Mouse (Mus musculus): ENCODE results near the gene Nrl. TPM values are rescaled to one million over a fixed set of nuclear protein-coding genes. Genes with fewer than 3 reads are reported as not detected.

The Nrl gene
- polyA plus RNA-seq, 1 experiment from 2014 or later: 0.15 TPM

DNA sequence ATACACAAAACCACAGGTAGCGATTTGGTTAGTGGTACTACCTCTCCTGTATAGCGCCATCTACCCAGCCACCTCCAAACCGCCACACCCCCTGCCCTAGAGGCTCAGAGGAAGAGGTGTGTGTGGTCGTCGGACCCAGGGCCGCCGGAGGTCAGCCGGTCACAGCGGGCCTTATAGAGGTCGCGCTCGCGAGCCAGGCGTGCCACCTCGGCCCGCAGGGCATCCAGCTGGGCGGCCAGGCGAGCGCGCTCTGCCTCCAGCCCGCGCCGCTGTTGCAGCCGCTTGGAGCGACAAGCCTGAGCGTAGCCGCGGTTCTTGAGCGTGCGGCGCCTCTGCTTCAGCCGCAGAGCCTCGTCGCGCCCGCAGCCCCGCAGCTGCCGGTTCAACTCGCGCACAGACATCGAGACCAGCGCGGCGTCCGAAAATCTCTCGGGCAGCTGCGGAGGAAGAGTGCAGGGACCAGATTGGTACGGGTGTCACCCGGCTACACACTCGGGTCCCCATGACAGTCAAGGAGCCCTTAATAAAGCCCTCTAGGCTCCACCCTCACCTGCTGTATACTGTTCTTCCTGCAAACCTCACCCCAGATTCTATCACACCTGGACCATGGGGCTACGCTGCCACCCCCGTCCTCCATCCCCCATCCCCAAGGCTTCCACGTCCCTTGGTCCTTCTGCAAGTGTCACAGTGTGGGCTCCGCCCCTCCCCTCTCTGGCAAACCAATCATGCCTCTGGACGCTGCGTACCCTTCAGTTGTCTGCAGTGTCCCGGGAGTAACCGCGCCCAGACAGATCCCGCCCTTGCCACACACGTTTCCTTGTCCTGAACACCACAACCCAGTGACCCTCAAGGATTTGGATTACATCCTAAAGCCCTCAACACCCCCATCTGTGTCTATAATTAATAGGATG lies 4.1 kb downstream of the Nrl start:
- H3K27me3 ChIP-seq (ENCODE audit: control insufficient read depth, insufficient read depth, low read length): peaks cover 11% of the 10 kb centered on the region; the same call in 1 of the 2 replicates
- DNase-seq (ENCODE audit: low spot score): peak; percentile 65
- under 1% methylated on average over 61 of the region's 61 CpGs for WGBS
- ATAC-seq (ENCODE audit: low FRiP score): peak; percentile 71
- H3K27ac ChIP-seq (ENCODE audit: low read depth, low read length): peak overlapping the region; percentile 61; the same call in 1 of the 2 replicates
- no peaks in the 10 kb centered on the region for H3K4me1 ChIP-seq (replicated peaks; ENCODE audit: control insufficient read depth, insufficient read depth, low read length)
- peak overlapping the region; percentile 52 for H3K4me3 ChIP-seq (ENCODE audit: low read depth, low read length)
- H3K36me3 ChIP-seq (ENCODE audit: control insufficient read depth, insufficient read depth, low read length): no peaks in the 10 kb centered on the region
- no peaks in the 10 kb centered on the region for H3K9me3 ChIP-seq (ENCODE audit: control insufficient read depth, low read length)
- H3K4me2 ChIP-seq (replicated peaks; ENCODE audit: low read depth, low read length): peak overlapping the region; percentile 93
- H3K9ac ChIP-seq (ENCODE audit: low read depth, low read length): peak overlapping the region; percentile 57

DNA sequence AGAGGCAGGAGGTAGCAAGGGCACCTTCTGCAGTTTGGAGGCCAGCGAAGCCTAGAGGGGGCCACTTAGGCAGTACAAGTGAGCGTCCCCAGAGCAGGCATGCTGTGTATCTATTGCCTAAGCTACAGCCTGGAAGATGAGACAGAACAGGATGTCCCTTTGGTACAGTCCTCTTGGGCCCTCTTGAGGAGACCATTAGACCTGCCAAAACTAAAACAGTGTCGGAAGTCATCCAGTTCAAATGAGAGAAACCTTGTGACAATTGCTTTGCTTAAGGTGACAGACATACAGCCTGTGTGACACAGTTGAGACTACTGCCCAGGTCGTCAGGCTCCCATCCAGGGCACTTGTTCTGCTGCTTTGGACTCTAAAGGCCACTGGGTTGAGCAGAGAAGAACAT lies 5.2 kb downstream of the Nrl start:
- H3K27me3 ChIP-seq (ENCODE audit: control insufficient read depth, insufficient read depth, low read length): peaks cover 11% of the 10 kb centered on the region; the same call in 1 of the 2 replicates
- no peak overlapping the region for H3K9ac ChIP-seq (ENCODE audit: low read depth, low read length)
- peak overlapping the region; percentile 27 for H3K27ac ChIP-seq (ENCODE audit: low read depth, low read length)
- no peaks in the 10 kb centered on the region for H3K9me3 ChIP-seq (ENCODE audit: control insufficient read depth, low read length)
- H3K4me3 ChIP-seq (ENCODE audit: low read depth, low read length): no peak overlapping the region
- 50% methylated on average over 4 of the region's 4 CpGs for WGBS
- ATAC-seq (ENCODE audit: low FRiP score) (no peak), DNase-seq (ENCODE audit: low spot score) (peak; percentile 23)
- H3K4me2 ChIP-seq (replicated peaks; ENCODE audit: low read depth, low read length): no peak overlapping the region
- no peaks in the 10 kb centered on the region for H3K4me1 ChIP-seq (replicated peaks; ENCODE audit: control insufficient read depth, insufficient read depth, low read length)
- H3K36me3 ChIP-seq (ENCODE audit: control insufficient read depth, insufficient read depth, low read length): no peaks in the 10 kb centered on the region

DNA sequence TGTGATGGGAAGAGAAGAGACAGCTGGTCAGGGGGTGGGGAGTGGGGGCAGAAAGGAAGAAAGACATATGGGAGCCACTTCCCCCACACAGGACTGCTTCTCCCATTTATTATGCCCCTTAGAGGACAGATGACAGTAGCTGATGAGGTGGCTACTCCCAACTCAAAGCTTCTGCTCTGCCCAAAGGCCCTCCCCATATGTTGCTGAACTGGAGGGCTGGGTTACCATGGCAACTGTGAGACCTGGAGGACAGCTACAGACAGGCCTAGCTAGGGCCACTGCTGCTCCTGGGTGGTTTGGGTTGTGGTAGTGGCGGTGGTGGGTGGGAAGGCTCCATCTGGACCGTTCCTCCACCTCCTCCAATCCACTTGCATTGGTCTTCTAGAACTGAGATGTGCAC lies 5.9 kb downstream of the Nrl start:
- WGBS: 24% methylated on average over 2 of the region's 2 CpGs

DNA sequence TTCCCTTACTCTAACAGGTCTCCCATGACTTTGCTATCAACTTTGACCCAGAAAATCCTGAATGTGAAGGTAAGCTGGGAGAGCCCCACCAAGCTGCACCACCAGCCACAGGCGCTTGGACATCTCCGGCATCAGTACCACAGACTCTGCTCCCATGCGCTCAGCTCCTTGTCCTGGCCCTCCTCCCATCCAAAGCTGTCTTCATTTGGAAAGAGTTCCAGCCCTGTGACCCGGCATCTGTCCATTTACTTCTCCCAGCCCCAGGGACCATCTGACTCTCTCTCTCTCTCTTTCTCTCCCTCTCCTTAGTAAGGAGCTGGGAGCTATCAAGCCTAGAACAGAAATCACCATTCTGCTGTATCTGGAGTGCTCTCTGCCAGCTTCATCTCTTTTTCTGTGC lies 8.9 kb downstream of the Nrl start:
- Histone ChIP-seq H3K4me2 (replicated peaks; ENCODE audit: low read depth, low read length) (no peak overlapping the region), H3K4me3 (ENCODE audit: low read depth, low read length) (no peak overlapping the region), H3K9ac (ENCODE audit: low read depth, low read length) (no peak overlapping the region), H3K9me3 (ENCODE audit: control insufficient read depth, low read length) (no peaks in the 10 kb centered on the region), H3K27ac (ENCODE audit: low read depth, low read length) (no peak overlapping the region), H3K36me3 (ENCODE audit: control insufficient read depth, insufficient read depth, low read length) (no peaks in the 10 kb centered on the region), H3K4me1 (replicated peaks; ENCODE audit: control insufficient read depth, insufficient read depth, low read length) (no peaks in the 10 kb centered on the region), H3K27me3 (ENCODE audit: control insufficient read depth, insufficient read depth, low read length) (0 out of 2 replicates have a peak, but pooled peaks cover 7% of the 10 kb centered on the region)
- DNase-seq (ENCODE audit: low spot score) (no peak), ATAC-seq (ENCODE audit: low FRiP score) (no peak)
- WGBS: 94% methylated on average over 4 of the region's 4 CpGs

More for the DNA sequence above, 5.9 kb downstream of the Nrl start:
- DNase-seq (ENCODE audit: low spot score): peak; percentile 70
- Histone ChIP-seq H3K4me1 (replicated peaks; ENCODE audit: control insufficient read depth, insufficient read depth, low read length) (no peaks in the 10 kb centered on the region), H3K4me3 (ENCODE audit: low read depth, low read length) (no peak overlapping the region), H3K4me2 (replicated peaks; ENCODE audit: low read depth, low read length) (no peak overlapping the region), H3K36me3 (ENCODE audit: control insufficient read depth, insufficient read depth, low read length) (no peaks in the 10 kb centered on the region), H3K9ac (ENCODE audit: low read depth, low read length) (no peak overlapping the region), H3K9me3 (ENCODE audit: control insufficient read depth, low read length) (no peaks in the 10 kb centered on the region), H3K27ac (ENCODE audit: low read depth, low read length) (peak overlapping the region; percentile 27), H3K27me3 (ENCODE audit: control insufficient read depth, insufficient read depth, low read length) (peaks cover 11% of the 10 kb centered on the region; the same call in 1 of the 2 replicates)
- ATAC-seq (ENCODE audit: low FRiP score): peak; percentile 85

DNA sequence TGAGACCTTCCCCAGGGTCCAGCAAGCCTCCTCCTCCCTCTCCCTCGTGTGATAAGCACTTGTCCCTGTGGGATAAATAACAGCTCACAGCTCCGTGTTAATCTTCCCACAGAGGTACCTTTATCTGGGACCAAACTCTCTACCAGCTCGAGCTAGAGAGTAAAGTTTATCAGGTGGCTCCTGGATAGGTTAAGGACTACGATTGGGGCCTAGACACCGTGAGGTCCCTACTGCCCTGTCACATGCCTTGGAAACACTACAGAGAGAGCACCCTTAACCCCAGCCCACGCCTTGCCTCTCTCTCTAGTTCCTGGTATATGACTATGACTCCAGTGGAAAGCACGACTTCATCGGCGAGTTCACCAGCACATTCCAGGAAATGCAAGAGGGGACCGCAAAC lies 10.9 kb downstream of the Nrl start:
- Histone ChIP-seq H3K4me3 (ENCODE audit: low read depth, low read length) (no peak overlapping the region), H3K27me3 (ENCODE audit: control insufficient read depth, insufficient read depth, low read length) (no peaks in the 10 kb centered on the region)

DNA sequence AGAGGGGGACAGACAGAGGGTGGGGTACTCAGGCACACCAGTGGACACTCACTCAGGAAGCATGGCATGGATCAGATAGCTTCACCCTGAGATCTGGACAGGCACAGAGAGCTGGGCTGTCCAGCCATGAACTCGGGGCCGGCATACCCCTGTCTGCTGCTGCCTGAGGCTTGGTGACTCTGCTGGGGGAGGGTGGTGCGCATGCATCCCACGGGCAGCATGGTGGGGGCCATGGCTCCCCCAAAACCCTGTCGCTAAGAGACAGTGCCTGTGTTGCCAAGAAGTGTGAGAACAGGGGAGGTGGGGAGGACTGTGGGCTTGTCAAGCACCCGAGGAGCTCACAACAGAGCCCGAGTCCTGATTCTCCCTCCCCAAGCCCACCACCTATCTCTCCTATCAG lies 13.7 kb downstream of the Nrl start:
- Histone ChIP-seq H3K27ac (ENCODE audit: low read depth, low read length) (no peak overlapping the region), H3K9ac (ENCODE audit: low read depth, low read length) (no peak overlapping the region), H3K36me3 (ENCODE audit: control insufficient read depth, insufficient read depth, low read length) (no peaks in the 10 kb centered on the region), H3K4me2 (replicated peaks; ENCODE audit: low read depth, low read length) (no peak overlapping the region), H3K27me3 (ENCODE audit: control insufficient read depth, insufficient read depth, low read length) (no peaks in the 10 kb centered on the region), H3K4me3 (ENCODE audit: low read depth, low read length) (no peak overlapping the region), H3K4me1 (replicated peaks; ENCODE audit: control insufficient read depth, insufficient read depth, low read length) (no peaks in the 10 kb centered on the region), H3K9me3 (ENCODE audit: control insufficient read depth, low read length) (no peaks in the 10 kb centered on the region)
- WGBS: 66% methylated on average over 7 of the region's 7 CpGs
- no peak for ATAC-seq (ENCODE audit: low FRiP score)
- DNase-seq (ENCODE audit: low spot score): no peak

More for the DNA sequence above, 10.9 kb downstream of the Nrl start:
- Histone ChIP-seq H3K27ac (ENCODE audit: low read depth, low read length) (no peak overlapping the region), H3K4me1 (replicated peaks; ENCODE audit: control insufficient read depth, insufficient read depth, low read length) (no peaks in the 10 kb centered on the region), H3K9me3 (ENCODE audit: control insufficient read depth, low read length) (no peaks in the 10 kb centered on the region), H3K4me2 (replicated peaks; ENCODE audit: low read depth, low read length) (no peak overlapping the region), H3K36me3 (ENCODE audit: control insufficient read depth, insufficient read depth, low read length) (no peaks in the 10 kb centered on the region), H3K9ac (ENCODE audit: low read depth, low read length) (no peak overlapping the region)
- DNase-seq (ENCODE audit: low spot score): no peak
- ATAC-seq (ENCODE audit: low FRiP score): no peak
- WGBS: 72% methylated on average over 10 of the region's 10 CpGs

DNA sequence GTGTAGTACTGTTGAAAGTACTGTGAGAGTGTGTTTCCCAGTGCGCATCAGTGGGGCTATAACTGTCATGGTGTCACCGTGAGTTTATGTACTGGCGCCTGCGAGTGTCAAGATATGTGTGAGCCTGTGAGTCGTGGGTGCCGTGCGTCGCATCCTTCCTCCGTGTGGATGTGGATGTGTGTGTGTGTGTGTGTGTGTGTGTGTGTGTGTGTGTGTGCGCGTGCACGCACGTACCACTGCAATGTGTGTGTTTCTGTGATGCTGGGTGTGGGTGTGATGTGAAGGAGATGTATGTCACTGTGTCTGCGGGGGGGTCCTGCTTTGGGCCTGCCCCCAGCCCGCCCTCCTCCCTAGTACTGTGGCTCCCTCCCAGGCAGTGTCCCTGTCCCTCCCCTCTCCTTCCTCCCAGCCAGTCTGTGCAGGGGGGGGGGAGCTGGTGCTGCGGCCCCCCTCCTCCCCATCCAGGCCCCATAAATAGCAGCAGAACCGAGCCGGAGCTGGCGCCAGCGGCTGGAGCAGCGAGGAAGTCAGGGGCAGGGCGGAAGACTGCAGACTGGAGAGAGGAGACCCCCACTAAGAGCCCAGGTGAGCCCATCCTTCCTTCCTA lies 14.6 kb downstream of the Nrl start, which contains the start of gene Cpne6:
TSS of gene Cpne6 (plus strand) at position 321 of the 607 bp plus-strand sequence.
- ATAC-seq (ENCODE audit: low FRiP score) (no peak), DNase-seq (ENCODE audit: low spot score) (no peak)
- WGBS: 75% methylated on average over 20 of the region's 22 CpGs
- no peaks in the 10 kb centered on the region for H3K4me1 ChIP-seq (replicated peaks; ENCODE audit: control insufficient read depth, insufficient read depth, low read length)
- no peaks in the 10 kb centered on the region for H3K36me3 ChIP-seq (ENCODE audit: control insufficient read depth, insufficient read depth, low read length)
- no peak within 1 kb of the TSS for H3K4me2 ChIP-seq (replicated peaks; ENCODE audit: low read depth, low read length)
- no peak within 1 kb of the TSS for H3K9ac ChIP-seq (ENCODE audit: low read depth, low read length)
- H3K4me3 ChIP-seq (ENCODE audit: low read depth, low read length): no peak within 1 kb of the TSS
- no peaks in the 10 kb centered on the region for H3K27me3 ChIP-seq (ENCODE audit: control insufficient read depth, insufficient read depth, low read length)
- H3K9me3 ChIP-seq (ENCODE audit: control insufficient read depth, low read length): no peaks in the 10 kb centered on the region
- no peak within 1 kb of the TSS for H3K27ac ChIP-seq (ENCODE audit: low read depth, low read length)

DNA sequence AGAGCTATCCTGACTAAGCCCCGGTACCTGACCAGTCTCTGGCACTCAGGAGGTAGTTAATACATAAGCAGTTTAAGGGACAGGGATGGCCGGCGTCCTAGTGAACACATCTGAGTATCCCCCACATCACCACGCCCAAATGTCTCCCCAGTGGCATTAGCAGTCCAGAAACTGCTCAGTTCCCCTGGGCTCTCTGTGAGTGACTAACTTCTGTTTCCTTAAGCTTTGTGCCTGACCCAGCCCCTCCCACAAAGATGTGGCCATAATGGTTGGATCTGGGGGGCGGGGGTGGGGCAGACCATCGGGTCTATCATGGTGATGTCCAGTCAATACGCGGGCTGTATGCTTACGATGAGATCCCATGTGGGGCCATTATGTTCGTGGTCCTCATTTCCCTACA lies 15.2 kb downstream of the Nrl start:
- no peaks in the 10 kb centered on the region for H3K36me3 ChIP-seq (ENCODE audit: control insufficient read depth, insufficient read depth, low read length)
- H3K9ac ChIP-seq (ENCODE audit: low read depth, low read length): no peak overlapping the region
- 79% methylated on average over 10 of the region's 10 CpGs for WGBS
- DNase-seq (ENCODE audit: low spot score): no peak
- H3K27me3 ChIP-seq (ENCODE audit: control insufficient read depth, insufficient read depth, low read length): no peaks in the 10 kb centered on the region
- no peak for ATAC-seq (ENCODE audit: low FRiP score)
- H3K9me3 ChIP-seq (ENCODE audit: control insufficient read depth, low read length): no peaks in the 10 kb centered on the region
- H3K4me2 ChIP-seq (replicated peaks; ENCODE audit: low read depth, low read length): no peak overlapping the region
- no peak overlapping the region for H3K27ac ChIP-seq (ENCODE audit: low read depth, low read length)
- no peak overlapping the region for H3K4me3 ChIP-seq (ENCODE audit: low read depth, low read length)
- no peaks in the 10 kb centered on the region for H3K4me1 ChIP-seq (replicated peaks; ENCODE audit: control insufficient read depth, insufficient read depth, low read length)
